Mouse (Mus musculus): ENCODE data around the gene Tmprss11e. TPM values are rescaled to one million over a fixed set of nuclear protein-coding genes. Genes with fewer than 3 reads are reported as not detected.

The Tmprss11e gene
- total RNA-seq (2021), result not detected in 2 replicates
- long read RNA-seq, result 0 reads

DNA sequence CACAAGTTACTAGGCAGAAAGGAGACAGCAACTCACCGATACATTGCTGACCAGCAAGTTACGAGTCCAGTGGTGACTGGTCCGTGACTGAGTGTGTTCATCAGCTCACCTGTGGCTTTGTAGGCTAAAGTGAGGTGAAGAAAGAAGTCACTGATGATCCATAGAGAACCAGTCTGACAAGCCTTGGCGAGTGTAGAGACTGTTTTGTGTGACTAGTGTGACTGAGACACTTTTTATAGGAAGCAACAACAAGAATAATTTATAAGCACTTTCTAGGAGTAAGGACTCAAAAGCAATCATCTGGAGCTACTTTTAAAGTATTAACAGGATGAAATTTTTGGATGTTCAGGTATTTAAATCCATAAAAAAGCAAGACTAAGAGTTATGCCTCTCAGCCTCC lies at the start of gene Tmprss11e:
Gene Tmprss11e (minus strand): TSS at position 101 of the 400 bp plus-strand sequence.
- DNase-seq, result no peak

DNA sequence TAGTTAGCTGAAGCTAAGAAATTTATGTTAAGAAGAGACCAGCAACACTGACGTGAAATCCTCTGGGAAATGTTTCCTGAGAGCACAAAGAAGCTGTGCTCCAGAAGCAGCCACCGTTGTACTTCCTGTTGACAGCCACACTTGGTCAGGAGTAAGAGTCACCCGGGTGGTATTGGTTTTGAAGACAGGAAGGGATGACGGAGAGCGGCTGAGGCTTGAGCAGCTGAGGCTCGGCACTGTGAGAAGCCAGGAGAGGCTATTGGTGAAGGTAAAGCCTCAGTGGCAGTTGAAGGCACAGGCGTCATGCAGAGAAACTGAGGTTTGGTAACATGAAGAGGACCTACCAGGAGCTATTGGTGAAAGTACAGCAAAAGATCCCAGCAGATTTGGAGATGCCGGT lies 47.2 kb upstream of the Tmprss11e start:
- no peak for DNase-seq

DNA sequence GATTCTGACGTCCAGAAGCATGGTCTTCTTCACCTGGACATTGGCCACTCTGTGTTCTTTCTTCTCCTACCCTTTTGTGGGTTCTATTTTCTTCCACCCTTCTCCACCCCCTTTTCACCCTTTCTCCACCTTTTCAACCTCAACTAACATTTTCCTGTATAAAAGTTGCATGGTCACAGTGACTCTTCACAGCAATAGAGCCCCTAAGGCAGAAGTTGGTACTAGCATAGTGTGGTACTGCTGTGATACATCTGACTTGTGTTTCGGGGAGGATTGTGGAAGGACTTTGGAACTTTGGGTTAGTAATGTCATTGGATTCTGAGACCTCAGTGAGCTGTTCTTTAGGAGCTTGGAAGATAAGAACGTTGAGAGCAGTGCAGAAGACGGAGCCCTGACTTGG lies 46.6 kb upstream of the Tmprss11e start:
- no peak for DNase-seq

DNA sequence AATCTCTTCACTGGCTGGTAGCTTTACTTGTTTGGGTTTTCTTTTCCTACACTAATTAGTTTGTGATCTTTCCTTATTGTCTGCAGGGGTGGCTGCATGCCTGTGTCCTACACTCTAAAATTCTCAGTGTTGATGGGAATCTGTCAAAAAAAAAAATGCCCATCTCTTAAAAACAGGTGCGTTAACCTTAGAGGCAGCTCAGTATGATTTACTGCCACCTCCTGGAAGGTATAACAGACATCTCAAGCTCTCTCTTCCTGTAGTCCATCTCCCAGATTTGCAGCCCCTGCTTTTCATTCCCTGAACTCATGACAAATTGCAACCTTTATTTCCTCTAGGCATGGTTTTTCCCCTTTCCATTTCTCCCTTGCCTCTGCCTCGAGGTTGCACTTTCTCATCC lies 44.3 kb upstream of the Tmprss11e start:
- no peak for DNase-seq

DNA sequence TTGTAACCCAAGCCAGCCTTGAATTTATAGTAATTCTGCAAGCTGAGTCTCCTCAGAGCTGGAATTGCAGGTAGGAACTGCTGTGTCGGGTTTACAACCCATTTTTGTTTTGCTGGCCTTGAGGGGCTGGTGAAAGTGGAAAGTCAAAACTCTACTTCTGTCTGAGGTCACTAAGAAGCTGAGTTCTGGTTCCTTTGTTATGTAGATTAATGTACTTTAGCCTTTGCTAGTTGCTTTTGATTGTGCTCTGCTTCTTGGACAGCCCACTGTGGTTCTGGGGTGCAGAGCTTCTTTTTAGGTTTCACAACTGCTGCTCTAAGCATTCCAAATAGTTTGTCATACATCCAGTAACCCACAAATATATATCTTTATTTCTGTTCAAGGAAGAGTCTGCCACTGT lies 41.2 kb upstream of the Tmprss11e start:
- DNase-seq, result no peak

DNA sequence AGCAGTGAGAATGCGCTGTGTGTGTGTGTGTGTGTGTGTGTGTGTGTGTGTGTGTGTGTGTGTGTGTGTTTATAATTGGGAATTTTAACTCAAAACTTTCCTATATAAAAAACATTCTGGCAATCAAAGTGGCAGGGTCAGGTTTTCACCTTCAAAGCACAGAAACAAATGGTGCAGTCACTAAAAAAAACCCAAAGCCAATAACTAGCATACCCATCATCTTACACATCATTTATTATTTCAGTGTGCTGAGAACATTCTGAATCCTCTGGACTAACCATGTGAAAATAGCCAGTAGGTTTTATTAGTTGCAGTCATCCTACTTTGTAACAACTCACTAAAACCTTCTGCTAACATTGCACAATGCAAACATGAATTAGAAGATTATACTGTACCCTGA lies 38.6 kb upstream of the Tmprss11e start:
- DNase-seq, result no peak

DNA sequence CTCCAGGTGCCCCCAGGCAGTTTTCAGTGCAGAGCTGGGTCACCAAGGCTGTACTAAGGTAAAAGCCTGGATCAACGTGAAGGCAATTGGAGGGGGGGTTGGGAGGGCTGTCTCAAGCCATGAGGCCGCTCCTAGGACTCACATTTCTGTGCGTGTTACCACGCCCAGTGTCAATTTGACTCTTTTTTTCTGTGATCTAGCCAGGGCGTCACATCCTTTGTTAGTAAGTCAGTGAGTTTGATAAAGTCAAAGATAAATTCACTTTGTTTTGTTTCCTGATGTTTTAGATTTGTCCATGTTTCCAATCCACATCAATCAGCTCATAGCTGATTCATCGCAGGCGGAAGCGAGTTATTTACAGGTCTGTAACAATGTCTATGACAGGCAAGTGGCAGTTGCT lies 37.4 kb upstream of the Tmprss11e start:
- DNase-seq, result no peak

DNA sequence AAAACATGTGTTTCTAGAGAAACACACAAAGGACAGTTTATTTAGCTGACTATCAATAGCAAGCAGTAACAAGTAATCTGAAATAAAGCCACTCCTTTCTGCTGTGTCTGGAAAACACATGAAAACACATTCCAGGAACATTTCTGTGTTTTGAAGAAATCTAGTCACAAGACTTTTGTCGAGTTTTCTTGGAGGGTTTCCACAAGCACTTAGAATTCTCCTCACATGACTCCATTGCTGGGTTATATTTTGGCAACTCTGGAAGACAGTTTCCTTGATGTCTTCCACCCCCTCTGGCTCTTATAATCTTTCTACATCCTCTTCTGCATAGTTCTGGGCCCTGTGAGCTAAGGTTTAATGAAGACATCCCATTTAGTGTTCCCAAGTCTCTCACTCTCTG lies 32.9 kb upstream of the Tmprss11e start:
- DNase-seq, result no peak

DNA sequence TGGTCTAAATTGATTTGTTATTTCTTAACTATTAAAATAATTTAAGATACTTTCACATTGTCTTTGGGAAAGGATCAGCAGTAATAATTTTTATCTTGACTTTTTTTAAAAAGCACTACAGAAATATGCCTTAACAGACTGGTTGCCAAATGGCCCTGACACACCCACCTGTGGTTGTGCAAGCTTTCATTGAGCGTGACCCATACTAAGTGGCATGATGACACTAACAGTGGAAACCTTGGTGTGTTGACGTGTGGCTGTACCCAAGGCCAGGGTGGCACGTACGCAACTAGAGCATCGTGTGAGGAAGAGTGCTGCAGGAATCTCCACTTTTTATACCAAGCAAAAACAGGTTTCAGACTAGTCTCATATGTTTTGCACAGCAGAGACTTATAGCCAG lies 31.3 kb upstream of the Tmprss11e start:
- peak; percentile 28 for DNase-seq

DNA sequence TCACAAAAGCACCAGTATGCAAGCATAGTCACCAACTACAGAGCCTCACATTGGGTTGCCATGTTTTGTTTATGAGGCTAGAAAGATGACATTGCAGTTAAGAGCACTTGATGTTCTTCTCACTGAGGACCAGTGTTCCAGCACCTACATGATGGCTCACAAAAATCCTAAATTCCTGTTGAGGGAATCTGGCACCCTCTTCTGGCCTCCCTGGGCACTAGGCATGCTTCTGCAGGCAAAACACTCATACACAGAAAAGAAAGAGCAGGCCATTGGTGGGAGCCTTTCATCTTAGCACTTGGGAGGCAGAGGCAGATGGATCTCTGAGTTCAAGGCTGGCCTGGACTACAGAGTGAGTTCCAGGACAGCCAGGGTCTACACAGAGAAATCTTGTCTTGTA lies 25.4 kb upstream of the Tmprss11e start:
- DNase-seq, result no peak

DNA sequence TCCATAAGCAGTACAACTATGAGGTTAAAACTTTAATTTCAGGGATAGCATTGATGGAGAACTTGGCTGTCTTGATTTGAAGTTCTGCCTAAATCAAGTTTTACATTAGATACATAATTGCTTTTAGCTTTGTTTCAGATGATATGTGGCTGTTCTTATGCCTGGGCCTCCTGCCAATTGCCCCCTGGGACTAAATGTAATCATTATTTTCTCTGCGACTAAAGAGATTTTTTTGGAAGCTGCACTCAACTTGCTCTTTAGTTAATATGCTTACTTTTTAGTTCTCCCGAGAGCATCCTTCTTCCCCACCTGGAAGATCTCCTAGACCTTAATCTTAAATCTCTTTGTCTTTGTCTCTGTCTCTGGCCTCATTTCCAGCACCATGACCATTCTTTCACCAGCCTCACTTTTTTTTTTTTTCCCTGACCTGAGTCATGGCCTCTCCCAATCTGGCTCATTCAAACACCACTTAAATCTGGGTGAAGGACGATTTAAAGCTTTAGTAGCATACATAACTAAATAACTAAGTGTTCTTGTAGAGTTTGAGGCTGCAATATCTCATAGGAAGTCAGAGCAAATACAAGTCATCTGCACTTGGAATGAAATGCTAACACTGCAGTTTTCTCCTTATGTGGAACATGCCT lies 23.5 kb upstream of the Tmprss11e start:
- no peak for DNase-seq

DNA sequence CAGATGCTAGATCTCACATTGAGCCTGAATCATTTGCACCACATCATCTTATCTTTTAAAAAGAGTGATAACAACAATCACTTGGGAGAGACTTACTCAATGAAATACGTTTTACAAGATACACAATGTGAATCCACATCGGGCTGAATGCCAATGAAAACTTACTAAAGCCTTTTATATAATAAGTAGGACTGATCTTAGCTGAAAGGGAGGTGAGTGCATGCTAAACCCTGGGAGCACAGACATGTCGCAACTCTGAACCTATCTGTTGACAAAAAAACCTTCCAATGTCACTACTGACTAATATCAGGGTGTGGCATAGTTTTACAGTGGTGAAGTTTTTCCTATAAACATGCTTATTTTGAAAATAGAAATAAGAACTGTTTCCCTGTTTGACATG lies 2.8 kb downstream of the Tmprss11e start:
- no peak for DNase-seq

DNA sequence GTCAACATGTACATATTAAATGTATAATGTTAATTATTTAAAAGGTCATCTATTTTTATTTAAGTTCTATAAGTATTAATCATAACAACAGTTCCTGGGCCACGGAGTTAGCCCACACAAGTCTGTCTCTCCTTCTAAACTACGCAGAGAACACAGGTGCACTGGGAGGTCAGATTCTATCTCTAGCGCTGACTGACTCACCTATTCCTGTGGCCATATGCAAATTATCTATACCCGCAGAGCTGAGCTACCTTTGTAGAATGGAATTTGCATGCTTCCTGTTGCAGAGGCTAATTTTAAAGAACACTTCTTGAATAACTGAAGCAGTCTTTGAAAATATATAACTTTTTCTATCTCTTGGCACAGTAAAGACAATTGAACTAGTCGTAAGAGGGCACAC lies 4.5 kb downstream of the Tmprss11e start:
- DNase-seq, result no peak

DNA sequence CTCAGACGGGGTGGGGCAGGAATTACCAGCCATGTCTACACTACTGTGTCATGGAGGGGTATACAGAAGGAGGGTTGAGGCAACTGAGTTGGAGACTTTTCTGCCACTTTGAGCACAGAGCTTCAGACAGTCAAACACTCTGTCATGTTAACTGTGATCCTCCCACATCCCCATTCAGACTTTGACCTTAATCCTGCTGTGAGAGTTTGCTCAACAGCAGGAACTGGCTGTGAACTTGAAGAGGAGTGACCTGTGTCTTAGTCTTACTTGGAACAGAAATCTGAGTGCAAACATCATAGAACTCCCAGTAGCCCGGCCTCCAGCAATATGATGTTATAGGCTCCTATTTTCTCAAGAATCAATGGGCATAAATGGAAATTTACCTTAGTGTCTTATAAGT lies 9.8 kb downstream of the Tmprss11e start:
- no peak for DNase-seq

DNA sequence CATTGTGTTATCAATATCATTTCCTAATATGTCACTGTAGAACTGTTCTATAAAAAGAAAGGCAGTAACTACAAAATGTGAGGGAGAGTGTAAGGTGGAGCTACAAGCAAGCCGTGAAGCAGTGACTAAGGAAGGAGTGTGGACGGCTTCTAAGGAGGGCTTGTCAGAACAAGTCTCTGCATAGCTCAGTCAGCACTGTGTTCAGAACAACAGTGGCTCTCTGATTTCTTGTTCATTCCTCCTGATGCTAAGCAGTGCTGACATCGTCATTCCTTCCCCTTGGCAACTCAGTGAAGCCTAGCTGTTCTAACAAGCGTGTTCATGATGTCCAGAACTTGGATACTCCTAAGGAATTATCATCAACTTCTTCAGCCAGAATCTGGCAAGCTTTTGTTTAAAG lies 15.0 kb downstream of the Tmprss11e start:
- DNase-seq, result no peak

DNA sequence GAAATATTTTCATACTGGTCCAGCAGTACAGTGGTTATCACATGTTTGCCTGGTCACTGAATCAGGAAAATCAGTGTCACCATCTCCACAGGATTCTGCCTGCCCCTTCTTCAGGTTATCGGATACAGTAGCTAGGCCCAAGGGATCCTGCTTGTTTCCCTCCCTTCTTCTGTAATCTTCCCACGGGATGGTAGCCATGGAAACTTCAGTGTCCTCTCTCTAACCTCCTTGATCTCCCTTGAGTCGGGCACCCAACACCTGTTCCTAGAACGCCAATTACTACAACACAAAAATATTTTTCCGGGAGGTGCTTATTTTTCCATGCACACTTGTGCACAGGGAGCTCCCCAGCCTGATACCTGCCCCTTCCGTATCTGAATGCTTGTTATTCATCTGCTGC lies 17.0 kb downstream of the Tmprss11e start:
- DNase-seq, result no peak

DNA sequence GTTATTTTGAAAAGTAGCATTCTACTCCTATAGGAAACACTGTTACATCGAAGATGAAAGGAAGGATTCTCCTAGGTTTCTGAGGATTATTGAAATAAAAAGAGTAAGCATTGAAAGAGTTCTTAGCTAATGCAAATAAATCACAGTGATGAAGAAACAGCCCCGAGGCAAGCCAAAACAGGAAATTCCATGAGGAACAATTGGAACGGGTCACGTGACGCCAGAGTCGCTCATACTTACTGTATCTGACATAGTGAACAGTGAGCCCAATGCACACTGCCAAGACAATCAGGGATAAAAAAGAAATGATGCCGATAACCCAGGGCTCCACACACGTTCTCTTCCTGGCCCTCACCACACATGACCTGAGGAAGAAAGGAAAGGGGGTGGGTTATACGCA lies 18.6 kb downstream of the Tmprss11e start:
- no peak for DNase-seq

DNA sequence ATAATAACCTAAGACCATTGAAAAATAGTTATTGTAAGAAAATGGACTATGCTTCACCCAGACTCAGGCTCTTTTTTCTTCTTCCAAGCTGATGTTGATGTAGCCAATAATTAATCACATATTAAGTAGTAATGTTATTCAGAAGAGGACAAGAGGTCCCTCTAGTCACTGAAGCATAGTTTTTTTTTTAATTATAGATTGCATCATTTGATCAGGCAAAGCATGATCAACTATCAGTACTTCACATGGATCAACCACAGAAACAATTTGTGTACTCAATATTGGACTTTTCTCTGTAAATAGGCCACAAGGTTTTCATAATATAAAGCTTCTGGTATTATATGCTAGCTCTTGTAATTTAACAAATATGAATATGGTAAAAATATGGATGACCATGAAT lies 20.6 kb downstream of the Tmprss11e start:
- DNase-seq, result no peak

DNA sequence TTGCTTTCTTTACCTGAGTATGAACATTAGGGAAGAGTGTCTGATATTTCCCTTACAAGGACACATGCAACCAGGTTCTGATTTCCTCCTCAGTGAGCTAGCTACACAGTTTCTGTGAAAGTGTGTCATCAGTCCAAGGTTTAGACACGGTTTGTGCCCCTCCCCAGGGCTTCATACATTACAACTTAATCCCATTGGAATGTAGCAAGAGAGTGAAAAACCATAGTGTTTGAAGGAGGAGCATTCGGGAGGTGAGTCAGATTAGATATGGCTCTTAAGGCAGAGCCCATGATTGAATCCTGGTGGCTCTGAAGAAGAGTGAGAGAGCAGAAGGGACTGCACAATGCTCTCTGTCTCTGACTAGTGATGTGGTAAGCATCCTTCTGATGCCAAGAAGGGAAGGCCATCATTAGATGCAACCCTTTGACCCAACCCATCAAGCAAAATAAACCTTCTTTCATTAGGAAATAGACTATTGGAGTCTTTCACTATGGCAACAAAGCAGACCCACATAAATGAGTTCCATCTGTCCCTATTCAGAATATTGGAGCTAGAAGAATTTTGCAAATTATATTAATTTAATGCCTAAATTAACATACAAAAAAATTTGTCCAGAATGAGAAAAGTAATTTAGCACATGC lies 22.7 kb downstream of the Tmprss11e start:
- no peak for DNase-seq

DNA sequence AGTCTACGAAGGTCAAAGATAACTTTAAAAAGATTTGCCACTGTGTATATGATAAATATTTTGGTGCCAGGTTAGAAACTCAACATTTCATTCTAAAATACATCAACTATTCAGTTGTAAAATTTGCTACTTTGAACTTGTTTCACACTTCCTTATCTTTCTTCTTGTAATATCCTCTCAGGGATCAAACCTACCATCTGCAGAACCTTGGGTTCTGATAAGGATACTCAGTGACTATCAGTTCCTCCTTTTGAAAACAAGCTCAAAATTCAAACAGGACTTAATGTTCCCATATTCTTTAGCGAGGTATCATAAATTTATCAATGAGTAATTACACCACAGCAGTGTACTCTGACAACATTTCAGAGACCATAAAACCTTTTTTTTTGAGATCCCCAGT lies 30.6 kb downstream of the Tmprss11e start:
- DNase-seq, result no peak

DNA sequence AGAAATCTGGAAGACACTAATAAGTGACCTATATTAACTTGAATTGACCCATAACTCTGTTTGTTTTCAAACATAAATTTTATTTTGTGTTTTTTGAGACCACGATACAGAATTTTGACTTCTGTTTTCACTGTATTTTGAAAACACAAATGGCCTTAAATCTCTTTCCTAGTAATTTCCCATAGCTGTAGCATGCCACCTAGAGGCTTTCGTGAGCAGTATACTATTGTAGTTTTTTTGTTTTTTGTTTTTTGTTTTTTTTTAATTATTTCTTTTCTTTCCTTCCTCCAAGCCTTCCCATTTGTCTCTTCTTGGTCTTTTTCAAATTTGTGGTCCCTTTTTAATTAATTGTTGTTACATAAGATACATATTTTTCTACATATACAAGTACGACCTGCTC lies 40.7 kb downstream of the Tmprss11e start:
- no peak for DNase-seq

DNA sequence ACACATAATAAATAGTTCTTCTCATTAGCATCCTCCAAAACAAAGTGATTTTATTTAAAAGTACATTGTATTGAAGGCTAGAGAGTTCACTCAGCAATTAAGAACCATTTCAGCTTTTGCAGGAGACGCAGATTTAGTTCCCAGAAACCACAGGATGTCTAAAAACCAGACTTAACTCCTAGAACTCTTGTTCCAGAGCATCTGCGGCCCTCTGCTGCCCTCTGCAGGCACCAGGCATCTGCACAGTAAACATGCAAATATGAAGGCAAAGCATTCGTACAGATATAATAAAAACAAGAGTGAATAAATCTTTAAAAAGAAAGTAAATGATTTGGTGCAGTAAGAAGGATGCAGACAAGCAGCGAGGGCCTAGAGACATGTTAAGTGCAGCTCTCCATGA lies 60.9 kb downstream of the Tmprss11e start:
- peak; percentile 59 for DNase-seq

DNA sequence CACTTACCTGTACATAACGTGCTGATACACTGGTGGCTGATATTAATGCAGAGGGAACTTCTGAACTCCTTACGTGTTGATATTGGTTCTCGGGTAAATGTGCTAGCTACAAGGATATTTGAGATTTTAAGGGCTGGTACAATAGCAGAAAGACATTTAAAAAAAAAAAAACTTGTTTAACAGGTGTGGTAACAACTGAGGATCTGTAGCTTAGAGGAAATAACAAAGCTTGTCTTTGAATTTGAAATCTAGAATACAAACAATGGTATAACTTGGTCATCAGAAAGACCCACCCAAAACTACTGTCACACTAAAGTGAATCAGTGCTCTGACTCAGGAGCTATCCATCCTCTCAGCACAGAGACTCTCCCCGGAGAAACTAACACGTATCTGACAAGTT lies 69.4 kb downstream of the Tmprss11e start, which contains the start of gene Tmprss11b:
Gene Tmprss11b (minus strand): TSS at position 101 of the 400 bp plus-strand sequence.
- no peak for DNase-seq
